ENCODE assay signal across 8 mouse cellular contexts in genomic region chr2:19657881-19658589, GRCm38 (mm10). TPM values are rescaled to one million over a fixed set of nuclear protein-coding genes. Genes with fewer than 3 reads are reported as not detected.
DNase-seq lines count a peak whose midpoint lies in the region; ATAC-seq and TF ChIP-seq lines count a peak whose summit lies in the region.

No protein-coding gene starts in this region.

- H3K27ac ChIP-seq in gastrocnemius, adult 2 months: peak overlapping the region; percentile 98
- H3K27ac ChIP-seq in intestine, embryonic 14.5 days (ENCODE audit: low read depth): peak overlapping the region; percentile 60

- ATAC-seq in Patski: peak; percentile 63
- peak; percentile 90 for ATAC-seq in intestine, embryonic 14.5 days (replicated peaks; ENCODE audit: low FRiP score, low TSS enrichment, low read depth)
- peak; percentile 35; the same call in 1 of the 2 replicates for ATAC-seq in megakaryocyte-erythroid progenitor cell, adult 5-6 weeks (replicated peaks; ENCODE audit: low FRiP score, low TSS enrichment, poor library complexity, severe bottlenecking)

- CTCF ChIA-PET in Patski (lab: Charles Lee): interaction anchor here (0.8 to 1.0 kb wide), 3 partner anchors 32 to 138 kb away, joined by 3 read pairs; no protein-coding TSS in a partner anchor

- WGBS in intestine, embryonic 14.5 days: under 1% methylated on average over 75 of the region's 108 CpGs

- in situ Hi-C loops in Patski (cut with MboI; ENCODE audit: low pct_unique_long_range_greater_than_20kb): no loop called here

- POLR2A ChIA-PET in Patski (lab: Charles Lee): interaction anchor here (0.7 kb wide), 2 partner anchors 33 to 59 kb away, joined by 3 read pairs; no protein-coding TSS in a partner anchor

- peak; percentile 69 for TF ChIP-seq CTCF in Patski (IDR thresholded peaks at IDR 0.05)
- TF ChIP-seq CTCF in gastrocnemius, adult 2 months (IDR thresholded peaks at IDR 0.05): peak; percentile 45

- peak overlapping the region; percentile 83 for H3K4me3 ChIP-seq in gastrocnemius, adult 2 months
- H3K4me3 ChIP-seq in intestine, embryonic 14.5 days (ENCODE audit: low read depth, low read length): peak overlapping the region; percentile 55

- peaks cover 15% of the 10 kb centered on the region for H3K4me1 ChIP-seq in intestine, embryonic 14.5 days (replicated peaks; ENCODE audit: control insufficient read depth, insufficient read depth, low read length)

- no peaks in the 10 kb centered on the region for H3K27me3 ChIP-seq in Patski
- H3K27me3 ChIP-seq in intestine, embryonic 14.5 days (replicated peaks; ENCODE audit: control insufficient read depth, insufficient read depth, low read length): peaks cover 15% of the 10 kb centered on the region; the same call in 1 of the 2 replicates

- H3K36me3 ChIP-seq in intestine, embryonic 14.5 days (ENCODE audit: control insufficient read depth, insufficient read depth, low read length): no peaks in the 10 kb centered on the region

- H3K4me2 ChIP-seq in intestine, embryonic 14.5 days (ENCODE audit: low read length): peak overlapping the region; percentile 73

- H3K9ac ChIP-seq in intestine, embryonic 14.5 days (ENCODE audit: low read length): peak overlapping the region; percentile 69

- intact Hi-C loops in gastrocnemius, adult 2 months (cut with DNase I): loop anchor here (2.0 to 5.0 kb wide), 3 partner anchors 49 to 131 kb away; no protein-coding TSS in a partner anchor
- intact Hi-C loops in left cerebral cortex, postnatal 36 days (cut with DNase I): loop anchor here (2.0 to 10.0 kb wide), 4 partner anchors 61 to 233 kb away; no protein-coding TSS in a partner anchor

- DNase-seq in Patski (ENCODE audit: low read depth, low spot score): no peak
- DNase-seq in cerebellum, adult 9-10 months: peak; percentile 54
- DNase-seq in gastrocnemius, adult 2 months: peak; percentile 95
- DNase-seq in intestine, embryonic 14.5 days (ENCODE audit: low spot score): peak; percentile 85
- DNase-seq in left cerebral cortex, postnatal 36 days (ENCODE audit: low spot score in 2 of 2): peak; percentile 65 to 72
- DNase-seq in right cerebral cortex, postnatal 25 days: peak; percentile 77
- DNase-seq in urinary bladder, postnatal 36 days (ENCODE audit: low spot score in 2 of 2): peak; percentile 28 to 53

- H3K9me3 ChIP-seq in intestine, embryonic 14.5 days (ENCODE audit: control insufficient read depth, low read length): no peaks in the 10 kb centered on the region

RNA-seq across cellular contexts. Expression of gene Otud1, which starts 0.5 kb away (rescaled TPM):
- 12.7 TPM for polyA plus RNA-seq in Patski (2021)
- 10 to 100 TPM in 1 of 2 experiments, 1 to 10 TPM in 1; 8.1 to 16.8 TPM for total RNA-seq in gastrocnemius, adult 2 months (2021)
- 1.8 and 1.9 TPM in 2 replicates for polyA plus RNA-seq in intestine, embryonic 14.5 days (2014; fragmentation: Nextera tagmentation; extraction: Ambion mirVana)
- 10 to 100 TPM; 23.4 to 30.0 TPM for total RNA-seq in left cerebral cortex, postnatal 36 days (2021)
- total RNA-seq in megakaryocyte-erythroid progenitor cell, adult 5-6 weeks (2014; fragmentation: Nextera tagmentation): 2.5 and 2.7 TPM in 2 replicates
- 5.9 and 6.1 TPM in 2 replicates for total RNA-seq in megakaryocyte-erythroid progenitor cell, adult 5-6 weeks (2017)

Comparison
In these comparisons a context has a peak if more than half of its experiments do, and no peak if none do; other contexts are left out.
1. ATAC-seq: peak in every context shown above with its lines; median percentile 90 in intestine, embryonic 14.5 days; 63 in Patski; 35 in megakaryocyte-erythroid progenitor cell, adult 5-6 weeks.